Comparison of ENCODE assay signal across 11 mouse cellular contexts in genomic region chr4:16944901-16945300, GRCm38 (mm10).
"Had no signal": no experiment of that assay in that cellular context is flagged by ENCODE, and none has a peak within 500 bp of the region (broad histone marks: within the 10 kb centered on the region; RNA-seq: fewer than 3 reads in every experiment).

No protein-coding gene starts in this region.

- H3K27me3 ChIP-seq: limb, embryonic 12.5 days; liver, embryonic 13.5 days; midbrain, embryonic 13.5 days had no signal

- H3K4me3 ChIP-seq: layer of hippocampus, adult 2 months; limb, embryonic 12.5 days; liver, embryonic 13.5 days; midbrain, embryonic 13.5 days had no signal

- H3K4me1 ChIP-seq: limb, embryonic 12.5 days; liver, embryonic 13.5 days had no signal

- H3K9me3 ChIP-seq: limb, embryonic 12.5 days; liver, embryonic 13.5 days; midbrain, embryonic 13.5 days had no signal

- H3K27ac ChIP-seq: layer of hippocampus, adult 2 months; limb, embryonic 12.5 days; liver, embryonic 13.5 days; midbrain, embryonic 13.5 days; stomach, postnatal 0 days had no signal

- H3K4me2 ChIP-seq: limb, embryonic 12.5 days; liver, embryonic 13.5 days; midbrain, embryonic 13.5 days had no signal

- DNase-seq: kidney, postnatal 10 days; kidney, postnatal 4 days; liver; liver, embryonic 13.5 days; lung, adult 2 months; lung, postnatal 36 days had no signal

- H3K36me3 ChIP-seq: limb, embryonic 12.5 days; liver, embryonic 13.5 days; midbrain, embryonic 13.5 days had no signal

- H3K9ac ChIP-seq: limb, embryonic 12.5 days; liver, embryonic 13.5 days; midbrain, embryonic 13.5 days had no signal

- ATAC-seq: lung, postnatal 0 days; midbrain, embryonic 13.5 days had no signal
